In genomic region chr16:20638367-20638766, GRCm38 (mm10) we compare ENCODE assay signal across 15 mouse cellular contexts. TPM values are rescaled to one million over a fixed set of nuclear protein-coding genes. Genes with fewer than 3 reads are reported as not detected.
A peak's percentile ranks its signal among the peaks of the same experiment; 100 is the strongest.
DNase-seq lines count a peak whose midpoint lies in the region; ATAC-seq lines count a peak whose summit lies in the region.
"Had no signal": no experiment of that assay in that cellular context is flagged by ENCODE, and none has a peak within 500 bp of the region (broad histone marks: within the 10 kb centered on the region; RNA-seq: fewer than 3 reads in every experiment).

No protein-coding gene starts in this region.

- 0 out of 2 replicates have a peak, but pooled peaks cover 1% of the 10 kb centered on the region for H3K36me3 ChIP-seq in forebrain, embryonic 13.5 days (ENCODE audit: poor library complexity, severe bottlenecking)
- H3K36me3 ChIP-seq in forebrain, embryonic 12.5 days (replicated peaks): no peaks in the 10 kb centered on the region
- H3K36me3 ChIP-seq in neural tube, embryonic 13.5 days: no peaks in the 10 kb centered on the region
- H3K36me3 ChIP-seq in midbrain, embryonic 15.5 days (replicated peaks): no peaks in the 10 kb centered on the region
- H3K36me3 ChIP-seq: embryonic facial prominence, embryonic 15.5 days; heart, embryonic 12.5 days had no signal

- WGBS in forebrain, embryonic 13.5 days: 70% methylated on average over 8 of the region's 8 CpGs
- 83% methylated on average over 8 of the region's 8 CpGs for WGBS in forebrain, embryonic 12.5 days
- 69% methylated on average over 8 of the region's 8 CpGs for WGBS in neural tube, embryonic 13.5 days
- WGBS in midbrain, embryonic 15.5 days: 64% methylated on average over 8 of the region's 8 CpGs

- H3K4me2 ChIP-seq in forebrain, embryonic 13.5 days: no peak overlapping the region
- H3K4me2 ChIP-seq in forebrain, embryonic 12.5 days: no peak overlapping the region
- H3K4me2 ChIP-seq in neural tube, embryonic 13.5 days: no peak overlapping the region; the same call in 1 of the 2 replicates
- no peak overlapping the region for H3K4me2 ChIP-seq in midbrain, embryonic 15.5 days
- H3K4me2 ChIP-seq: embryonic facial prominence, embryonic 15.5 days; heart, embryonic 12.5 days; lung, embryonic 14.5 days had no signal

- H3K4me1 ChIP-seq in forebrain, embryonic 13.5 days: 0 out of 2 replicates have a peak, but pooled peaks cover 10% of the 10 kb centered on the region
- no peaks in the 10 kb centered on the region for H3K4me1 ChIP-seq in forebrain, embryonic 12.5 days
- H3K4me1 ChIP-seq in neural tube, embryonic 13.5 days (replicated peaks): 0 out of 2 replicates have a peak, but pooled peaks cover 9% of the 10 kb centered on the region
- H3K4me1 ChIP-seq in midbrain, embryonic 15.5 days: no peaks in the 10 kb centered on the region
- H3K4me1 ChIP-seq: heart, embryonic 12.5 days had no signal

- H3K27me3 ChIP-seq in forebrain, embryonic 13.5 days: no peaks in the 10 kb centered on the region
- H3K27me3 ChIP-seq in forebrain, embryonic 12.5 days: no peaks in the 10 kb centered on the region
- no peaks in the 10 kb centered on the region for H3K27me3 ChIP-seq in neural tube, embryonic 13.5 days
- no peaks in the 10 kb centered on the region for H3K27me3 ChIP-seq in midbrain, embryonic 15.5 days (replicated peaks)
- H3K27me3 ChIP-seq: embryonic facial prominence, embryonic 15.5 days had no signal

- no peak overlapping the region for H3K9ac ChIP-seq in forebrain, embryonic 13.5 days
- no peak overlapping the region for H3K9ac ChIP-seq in forebrain, embryonic 12.5 days
- no peak overlapping the region for H3K9ac ChIP-seq in neural tube, embryonic 13.5 days
- no peak overlapping the region for H3K9ac ChIP-seq in midbrain, embryonic 15.5 days
- H3K9ac ChIP-seq: embryonic facial prominence, embryonic 15.5 days; heart, embryonic 12.5 days; lung, embryonic 14.5 days had no signal

- peak; percentile 72; the same call in 1 of the 2 replicates for ATAC-seq in forebrain, embryonic 13.5 days
- no peak for ATAC-seq in forebrain, embryonic 12.5 days (ENCODE audit: low FRiP score)
- ATAC-seq in neural tube, embryonic 13.5 days (ENCODE audit: low read depth): peak; percentile 70
- peak; percentile 52 for ATAC-seq in midbrain, embryonic 15.5 days (replicated peaks)

- H3K4me3 ChIP-seq in forebrain, embryonic 13.5 days: no peak overlapping the region
- H3K4me3 ChIP-seq in forebrain, embryonic 12.5 days (replicated peaks): no peak overlapping the region
- no peak overlapping the region for H3K4me3 ChIP-seq in neural tube, embryonic 13.5 days
- H3K4me3 ChIP-seq in midbrain, embryonic 15.5 days: no peak overlapping the region
- H3K4me3 ChIP-seq: embryonic facial prominence, embryonic 15.5 days; heart, embryonic 12.5 days had no signal

- H3K27ac ChIP-seq in forebrain, embryonic 13.5 days: no peak overlapping the region; the same call in 1 of the 2 replicates
- no peak overlapping the region for H3K27ac ChIP-seq in forebrain, embryonic 12.5 days
- no peak overlapping the region; the same call in none of the 2 replicates for H3K27ac ChIP-seq in neural tube, embryonic 13.5 days (replicated peaks)
- peak overlapping the region; percentile 42 for H3K27ac ChIP-seq in midbrain, embryonic 15.5 days
- H3K27ac ChIP-seq: embryonic facial prominence, embryonic 15.5 days had no signal

- H3K9me3 ChIP-seq in forebrain, embryonic 13.5 days (replicated peaks): no peaks in the 10 kb centered on the region
- H3K9me3 ChIP-seq in forebrain, embryonic 12.5 days: no peaks in the 10 kb centered on the region
- no peaks in the 10 kb centered on the region for H3K9me3 ChIP-seq in neural tube, embryonic 13.5 days
- no peaks in the 10 kb centered on the region for H3K9me3 ChIP-seq in midbrain, embryonic 15.5 days
- H3K9me3 ChIP-seq: embryonic facial prominence, embryonic 15.5 days; heart, embryonic 12.5 days had no signal

- DNase-seq in neural tube, embryonic 10.5 days (ENCODE audit: extremely low spot score, low spot score): no peak
- DNase-seq in lung, postnatal 36 days: no peak
- DNase-seq in spleen, postnatal 4 days (ENCODE audit: low spot score in 2 of 2): no peak
- no peak for DNase-seq in ovary, adult 18-20 months (ENCODE audit: low spot score)
- DNase-seq: gastrocnemius, postnatal 14 days; kidney, postnatal 10 days; lung, embryonic 14.5 days; thymus, postnatal 14 days had no signal

RNA-seq across cellular contexts. Expression of gene Ece2, which starts 8.7 kb away (rescaled TPM):
- polyA plus RNA-seq in forebrain, embryonic 13.5 days (2015; fragmentation: Nextera tagmentation; extraction: Ambion mirVana): 7.1 and 7.8 TPM in 2 replicates
- 7.2 and 8.5 TPM in 2 replicates for polyA plus RNA-seq in forebrain, embryonic 12.5 days (2016; fragmentation: Nextera tagmentation; extraction: Ambion mirVana)
- polyA plus RNA-seq in neural tube, embryonic 13.5 days (2015; fragmentation: Nextera tagmentation; extraction: Ambion mirVana): 12.2 and 12.8 TPM in 2 replicates
- 17.1 and 19.9 TPM in 2 replicates for polyA plus RNA-seq in midbrain, embryonic 15.5 days (2015; fragmentation: Nextera tagmentation; extraction: Ambion mirVana)

RNA-seq across cellular contexts. Expression of gene Psmd2, which starts 13.1 kb away (rescaled TPM):
- 388 and 416 TPM in 2 replicates for polyA plus RNA-seq in forebrain, embryonic 13.5 days (2015; fragmentation: Nextera tagmentation; extraction: Ambion mirVana)
- polyA plus RNA-seq in forebrain, embryonic 12.5 days (2016; fragmentation: Nextera tagmentation; extraction: Ambion mirVana): 445 and 466 TPM in 2 replicates
- 352 and 361 TPM in 2 replicates for polyA plus RNA-seq in neural tube, embryonic 13.5 days (2015; fragmentation: Nextera tagmentation; extraction: Ambion mirVana)
- polyA plus RNA-seq in midbrain, embryonic 15.5 days (2015; fragmentation: Nextera tagmentation; extraction: Ambion mirVana): 355 and 359 TPM in 2 replicates

RNA-seq across cellular contexts. Expression of gene Camk2n2, which starts 17.3 kb away (rescaled TPM):
- 9.6 and 10.9 TPM in 2 replicates for polyA plus RNA-seq in forebrain, embryonic 13.5 days (2015; fragmentation: Nextera tagmentation; extraction: Ambion mirVana)
- polyA plus RNA-seq in forebrain, embryonic 12.5 days (2016; fragmentation: Nextera tagmentation; extraction: Ambion mirVana): 7.4 and 7.9 TPM in 2 replicates
- polyA plus RNA-seq in neural tube, embryonic 13.5 days (2015; fragmentation: Nextera tagmentation; extraction: Ambion mirVana): 20.8 and 23.7 TPM in 2 replicates
- polyA plus RNA-seq in midbrain, embryonic 15.5 days (2015; fragmentation: Nextera tagmentation; extraction: Ambion mirVana): 33.5 and 35.8 TPM in 2 replicates

RNA-seq across cellular contexts. Expression of gene Alg3, which starts 26.8 kb away (rescaled TPM):
- polyA plus RNA-seq in forebrain, embryonic 13.5 days (2015; fragmentation: Nextera tagmentation; extraction: Ambion mirVana): 36.6 and 41.6 TPM in 2 replicates
- 40.1 and 41.5 TPM in 2 replicates for polyA plus RNA-seq in forebrain, embryonic 12.5 days (2016; fragmentation: Nextera tagmentation; extraction: Ambion mirVana)
- 43.2 and 44.8 TPM in 2 replicates for polyA plus RNA-seq in neural tube, embryonic 13.5 days (2015; fragmentation: Nextera tagmentation; extraction: Ambion mirVana)
- 40.8 and 42.9 TPM in 2 replicates for polyA plus RNA-seq in midbrain, embryonic 15.5 days (2015; fragmentation: Nextera tagmentation; extraction: Ambion mirVana)

RNA-seq across cellular contexts. Expression of gene Gm49333, which starts 27.0 kb away (rescaled TPM):
- polyA plus RNA-seq in forebrain, embryonic 13.5 days (2015; fragmentation: Nextera tagmentation; extraction: Ambion mirVana): 0.32 TPM in 1 of 2 replicates, not detected in the other
- not detected in 2 replicates for polyA plus RNA-seq in forebrain, embryonic 12.5 days (2016; fragmentation: Nextera tagmentation; extraction: Ambion mirVana)
- 1.4 TPM in 1 of 2 replicates, not detected in the other for polyA plus RNA-seq in neural tube, embryonic 13.5 days (2015; fragmentation: Nextera tagmentation; extraction: Ambion mirVana)
- 0.21 TPM in 1 of 2 replicates, not detected in the other for polyA plus RNA-seq in midbrain, embryonic 15.5 days (2015; fragmentation: Nextera tagmentation; extraction: Ambion mirVana)
- polyA plus RNA-seq: embryonic facial prominence, embryonic 15.5 days; heart, embryonic 12.5 days; limb, embryonic 14.5 days; lung, embryonic 14.5 days had no signal
